Mouse (Mus musculus): ENCODE data around the gene Olfr732. TPM values are rescaled to one million over a fixed set of nuclear protein-coding genes. Genes with fewer than 3 reads are reported as not detected.

Olfr732 gene
- total RNA-seq (2015) (not detected in 2 replicates), total RNA-seq (2017) (not detected in 2 replicates)

DNA sequence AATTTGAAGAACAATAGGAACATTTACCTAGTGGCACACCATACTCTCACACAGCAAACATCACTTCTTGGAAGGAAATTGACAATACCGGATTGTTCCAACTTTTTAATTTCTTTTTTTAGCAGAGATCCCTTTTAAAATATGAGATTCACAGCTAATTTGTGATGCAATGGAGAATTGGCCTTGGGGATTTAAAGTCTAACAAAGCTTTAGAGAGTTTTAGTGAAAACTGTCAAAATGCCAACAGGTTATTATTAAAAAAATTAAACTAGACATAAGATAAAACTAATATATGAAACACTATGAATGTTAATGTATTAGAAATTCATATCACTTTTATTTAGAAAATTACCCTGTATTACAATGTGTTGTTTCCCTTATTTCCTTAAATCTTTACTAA is at the start of gene Olfr732:
TSS of gene Olfr732 (minus strand) at position 101 of the 400 bp plus-strand sequence.
- ATAC-seq (ENCODE audit: poor library complexity, severe bottlenecking) = no peak

- ATAC-seq (ENCODE audit: poor library complexity, severe bottlenecking) = no peak
Measured at GRCm38 (mm10) chr14:50326661-50327060, 42.7 kb upstream of the Olfr732 start, which contains the start of gene Olfr734. Olfr734 (minus strand) TSS chr14:50326761.

- ATAC-seq (ENCODE audit: poor library complexity, severe bottlenecking) = no peak
Measured at GRCm38 (mm10) chr14:50301422-50301821, 17.4 kb upstream of the Olfr732 start, which contains the start of gene Olfr733. Olfr733 (minus strand) TSS chr14:50301522.

DNA sequence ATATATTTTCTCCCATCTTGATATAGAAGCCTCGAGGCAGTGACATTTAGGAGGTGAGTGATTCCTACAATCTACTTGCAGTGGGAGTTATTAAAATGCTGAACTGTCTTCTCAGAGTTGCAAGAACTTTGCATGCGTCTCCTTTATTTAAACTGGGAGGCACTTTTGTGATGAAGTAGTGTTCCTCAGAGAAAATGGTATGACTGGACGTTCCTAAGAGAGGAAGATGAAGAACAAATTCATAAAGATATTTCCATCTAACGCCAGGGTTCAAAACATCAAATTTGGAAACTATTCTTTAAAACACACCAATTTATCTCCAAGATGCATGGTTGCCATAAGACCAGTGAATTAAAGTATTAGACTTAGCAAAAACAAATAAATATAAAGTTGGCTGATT is 42.2 kb downstream of the Olfr732 start, which contains the start of gene Olfr731:
TSS of gene Olfr731 (minus strand) at position 101 of the 400 bp plus-strand sequence.
- no peak for ATAC-seq (ENCODE audit: poor library complexity, severe bottlenecking)

Other genes with a start within 250 kb of the Olfr732 start
- not detected in 2 replicates for gene Olfr725, start 243.8 kb downstream of the Olfr732 start, total RNA-seq (2015)
- gene Olfr725, start 243.8 kb downstream of the Olfr732 start, total RNA-seq (2017) = not detected in 2 replicates
- not detected in 2 replicates for gene Olfr726, start 193.3 kb downstream of the Olfr732 start, total RNA-seq (2015)
- not detected in 2 replicates for gene Olfr726, start 193.3 kb downstream of the Olfr732 start, total RNA-seq (2017)
- not detected in 2 replicates for gene Olfr727, start 161.0 kb downstream of the Olfr732 start, total RNA-seq (2015)
- not detected in 2 replicates for gene Olfr727, start 161.0 kb downstream of the Olfr732 start, total RNA-seq (2017)
- gene Olfr728, start 141.5 kb downstream of the Olfr732 start, total RNA-seq (2015) = not detected in 2 replicates
- not detected in 2 replicates for gene Olfr728, start 141.5 kb downstream of the Olfr732 start, total RNA-seq (2017)
- gene Olfr729, start 131.3 kb downstream of the Olfr732 start, total RNA-seq (2015) = not detected in 2 replicates
- not detected in 2 replicates for gene Olfr729, start 131.3 kb downstream of the Olfr732 start, total RNA-seq (2017)
- not detected in 2 replicates for gene Olfr730, start 96.0 kb downstream of the Olfr732 start, total RNA-seq (2015)
- not detected in 2 replicates for gene Olfr730, start 96.0 kb downstream of the Olfr732 start, total RNA-seq (2017)
- gene Olfr731, start 42.3 kb downstream of the Olfr732 start, total RNA-seq (2015) = not detected in 2 replicates
- not detected in 2 replicates for gene Olfr731, start 42.3 kb downstream of the Olfr732 start, total RNA-seq (2017)
- gene Olfr733, start 17.3 kb upstream of the Olfr732 start, total RNA-seq (2015) = not detected in 2 replicates
- not detected in 2 replicates for gene Olfr733, start 17.3 kb upstream of the Olfr732 start, total RNA-seq (2017)
- gene Olfr734, start 42.6 kb upstream of the Olfr732 start, total RNA-seq (2015) = not detected in 2 replicates
- not detected in 2 replicates for gene Olfr734, start 42.6 kb upstream of the Olfr732 start, total RNA-seq (2017)
- not detected in 2 replicates for gene Olfr735, start 64.7 kb upstream of the Olfr732 start, total RNA-seq (2015)
- gene Olfr735, start 64.7 kb upstream of the Olfr732 start, total RNA-seq (2017) = not detected in 2 replicates
- 0.45 and 1.3 TPM in 2 replicates for gene Tlr11, start 73.7 kb upstream of the Olfr732 start, total RNA-seq (2015)
- 1.2 and 1.4 TPM in 2 replicates for gene Tlr11, start 73.7 kb upstream of the Olfr732 start, total RNA-seq (2017)
- not detected in 2 replicates for gene Olfr736, start 97.0 kb upstream of the Olfr732 start, total RNA-seq (2015)
- not detected in 2 replicates for gene Olfr736, start 97.0 kb upstream of the Olfr732 start, total RNA-seq (2017)
- not detected in 2 replicates for gene Olfr738, start 123.4 kb upstream of the Olfr732 start, total RNA-seq (2015)
- gene Olfr738, start 123.4 kb upstream of the Olfr732 start, total RNA-seq (2017) = not detected in 2 replicates
- not detected in 2 replicates for gene Olfr739, start 134.4 kb upstream of the Olfr732 start, total RNA-seq (2015)
- not detected in 2 replicates for gene Olfr739, start 134.4 kb upstream of the Olfr732 start, total RNA-seq (2017)
- not detected in 2 replicates for gene Olfr740, start 161.3 kb upstream of the Olfr732 start, total RNA-seq (2015)
- gene Olfr740, start 161.3 kb upstream of the Olfr732 start, total RNA-seq (2017) = not detected in 2 replicates
- gene Olfr741, start 188.5 kb upstream of the Olfr732 start, total RNA-seq (2015) = not detected in 2 replicates
- gene Olfr741, start 188.5 kb upstream of the Olfr732 start, total RNA-seq (2017) = not detected in 2 replicates
- gene Olfr742, start 219.4 kb upstream of the Olfr732 start, total RNA-seq (2015) = not detected in 2 replicates
- not detected in 2 replicates for gene Olfr742, start 219.4 kb upstream of the Olfr732 start, total RNA-seq (2017)
- not detected in 2 replicates for gene Olfr743, start 237.6 kb upstream of the Olfr732 start, total RNA-seq (2015)
- gene Olfr743, start 237.6 kb upstream of the Olfr732 start, total RNA-seq (2017) = not detected in 2 replicates